In the genomic region with DNA sequence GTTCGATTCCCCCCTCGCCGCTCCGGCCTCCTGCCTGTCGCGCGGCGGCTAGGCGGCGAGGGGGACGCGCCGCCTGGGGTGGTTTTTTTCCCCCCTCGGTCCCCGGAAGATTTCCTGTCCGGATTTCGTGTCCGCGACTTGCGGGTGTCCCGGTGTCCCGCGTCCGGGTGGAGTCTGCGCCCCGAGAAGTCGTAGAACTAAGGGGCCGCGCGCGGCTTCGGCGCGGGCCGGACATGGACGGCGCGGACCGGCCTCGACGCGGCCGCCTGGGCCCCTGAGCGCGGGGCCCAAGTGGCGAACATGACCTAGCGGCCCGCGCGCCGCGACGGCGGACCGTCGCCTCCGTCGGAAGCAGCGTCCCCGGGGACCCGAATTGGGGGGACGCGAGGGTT, we compare ENCODE assay signal across 8 mouse cellular contexts. TPM values are rescaled to one million over a fixed set of nuclear protein-coding genes. Genes with fewer than 3 reads are reported as not detected.
DNase-seq lines count a peak whose midpoint lies in the region; ATAC-seq and TF ChIP-seq lines count a peak whose summit lies in the region.

No protein-coding gene starts in this region.

- H3K4me3 ChIP-seq in kidney, adult 2 months (ENCODE audit: insufficient read depth, low read depth, low read length): peak overlapping the region; percentile 86
- H3K4me3 ChIP-seq in bone marrow macrophage, adult 2 months (ENCODE audit: insufficient read depth, low read length): peak overlapping the region; percentile 99
- peak overlapping the region; percentile 87 for H3K4me3 ChIP-seq in hindbrain, embryonic 14.5 days (replicated peaks; ENCODE audit: low read length)
- H3K4me3 ChIP-seq in midbrain, embryonic 13.5 days (replicated peaks): peak overlapping the region; percentile 91

- TF ChIP-seq CTCF in kidney, adult 2 months (conservative IDR thresholded peaks at IDR 0.05; ENCODE audit: insufficient read depth, insufficient read length, low read depth, low read length): no peak
- no peak for TF ChIP-seq CTCF in bone marrow macrophage, adult 2 months (IDR thresholded peaks at IDR 0.05; ENCODE audit: low read depth, low read length)

- H3K27ac ChIP-seq in kidney, adult 2 months (ENCODE audit: insufficient read depth, low read depth, low read length): peak overlapping the region; percentile 75
- H3K27ac ChIP-seq in bone marrow macrophage, adult 2 months (ENCODE audit: insufficient read depth, low read depth, low read length): peak overlapping the region; percentile 54
- peak overlapping the region; percentile 82 for H3K27ac ChIP-seq in hindbrain, embryonic 14.5 days
- H3K27ac ChIP-seq in midbrain, embryonic 13.5 days: peak overlapping the region; percentile 79

- peak overlapping the region; percentile 92 for H3K9ac ChIP-seq in hindbrain, embryonic 14.5 days
- peak overlapping the region; percentile 89 for H3K9ac ChIP-seq in midbrain, embryonic 13.5 days (replicated peaks)

- no peaks in the 10 kb centered on the region for H3K9me3 ChIP-seq in hindbrain, embryonic 14.5 days (ENCODE audit: control insufficient read depth, low read length)
- no peaks in the 10 kb centered on the region for H3K9me3 ChIP-seq in midbrain, embryonic 13.5 days

- DNase-seq in kidney, adult 2 months: no peak
- DNase-seq in kidney, adult 9 months: no peak
- DNase-seq in hindbrain, embryonic 14.5 days (ENCODE audit: low spot score): no peak
- no peak for DNase-seq in adipocyte (ENCODE audit: low spot score)
- DNase-seq in spleen, postnatal 36 days (ENCODE audit: low spot score in 2 of 2): no peak

- no peaks in the 10 kb centered on the region for H3K27me3 ChIP-seq in kidney, adult 2 months (replicated peaks; ENCODE audit: control insufficient read depth, insufficient read depth, low read length)
- no peaks in the 10 kb centered on the region for H3K27me3 ChIP-seq in hindbrain, embryonic 14.5 days (ENCODE audit: control insufficient read depth, insufficient read depth, low read length)
- H3K27me3 ChIP-seq in midbrain, embryonic 13.5 days: no peaks in the 10 kb centered on the region

- peaks cover 9% of the 10 kb centered on the region; the same call in 1 of the 2 replicates for H3K4me1 ChIP-seq in kidney, adult 2 months (ENCODE audit: control insufficient read depth, insufficient read depth, low read length)
- H3K4me1 ChIP-seq in bone marrow macrophage, adult 2 months (ENCODE audit: control insufficient read depth, insufficient read depth, low read length): peaks cover 19% of the 10 kb centered on the region
- H3K4me1 ChIP-seq in hindbrain, embryonic 14.5 days (replicated peaks; ENCODE audit: control insufficient read depth, insufficient read depth, low read length): peaks cover 30% of the 10 kb centered on the region
- H3K4me1 ChIP-seq in midbrain, embryonic 13.5 days (replicated peaks): peaks cover 44% of the 10 kb centered on the region

- ATAC-seq in hindbrain, embryonic 14.5 days (ENCODE audit: low FRiP score): no peak
- no peak for ATAC-seq in midbrain, embryonic 13.5 days
- ATAC-seq in megakaryocyte progenitor cell, adult 5-6 weeks (replicated peaks; ENCODE audit: poor library complexity): no peak

- TF ChIP-seq POLR2A in kidney, adult 2 months (IDR thresholded peaks at IDR 0.05; ENCODE audit: low read depth, low read length): no peak
- no peak for TF ChIP-seq POLR2A in bone marrow macrophage, adult 2 months (IDR thresholded peaks at IDR 0.05; ENCODE audit: borderline replicate concordance, low read depth, low read length)

- H3K4me2 ChIP-seq in hindbrain, embryonic 14.5 days (replicated peaks): peak overlapping the region; percentile 84
- H3K4me2 ChIP-seq in midbrain, embryonic 13.5 days (replicated peaks): peak overlapping the region; percentile 73

- WGBS in kidney, adult 2 months: under 1% methylated on average over 63 of the region's 63 CpGs
- under 1% methylated on average over 52 of the region's 63 CpGs for WGBS in hindbrain, embryonic 14.5 days
- WGBS in midbrain, embryonic 13.5 days: under 1% methylated on average over 63 of the region's 63 CpGs

- H3K36me3 ChIP-seq in kidney, adult 2 months (ENCODE audit: control insufficient read depth, insufficient read depth, low read length): no peaks in the 10 kb centered on the region
- H3K36me3 ChIP-seq in hindbrain, embryonic 14.5 days (replicated peaks; ENCODE audit: control insufficient read depth, insufficient read depth): peaks cover 17% of the 10 kb centered on the region
- peaks cover 23% of the 10 kb centered on the region for H3K36me3 ChIP-seq in midbrain, embryonic 13.5 days

RNA-seq across cellular contexts. Expression of a gene that starts 0.3 kb away (rescaled TPM):
- polyA plus RNA-seq in kidney, adult 2 months (2012; rRNA removed): 114 and 117 TPM in 2 replicates
- 104 TPM in 2 replicates for polyA plus RNA-seq in bone marrow macrophage, adult 2 months (2012; ENCODE audit: insufficient read depth, insufficient read length, missing spikeins)
- polyA plus RNA-seq in hindbrain, embryonic 14.5 days (2014; fragmentation: Nextera tagmentation; extraction: Ambion mirVana): 20.2 and 24.6 TPM in 2 replicates
- polyA plus RNA-seq in midbrain, embryonic 13.5 days (2015; fragmentation: Nextera tagmentation; extraction: Ambion mirVana): 17.7 and 20.7 TPM in 2 replicates
- total RNA-seq in megakaryocyte progenitor cell, adult 5-6 weeks (2015): 71.7 and 81.1 TPM in 2 replicates
- total RNA-seq in megakaryocyte progenitor cell, adult 5-6 weeks (2017): 159 and 172 TPM in 2 replicates

RNA-seq across cellular contexts. Expression of a gene that starts 10.6 kb away (rescaled TPM):
- polyA plus RNA-seq in kidney, adult 2 months (2012; rRNA removed): 27.7 and 30.8 TPM in 2 replicates
- 54.5 and 55.8 TPM in 2 replicates for polyA plus RNA-seq in bone marrow macrophage, adult 2 months (2012; ENCODE audit: insufficient read depth, insufficient read length, missing spikeins)
- 12.3 and 12.6 TPM in 2 replicates for polyA plus RNA-seq in hindbrain, embryonic 14.5 days (2014; fragmentation: Nextera tagmentation; extraction: Ambion mirVana)
- polyA plus RNA-seq in midbrain, embryonic 13.5 days (2015; fragmentation: Nextera tagmentation; extraction: Ambion mirVana): 13.4 and 15.3 TPM in 2 replicates
- 16.9 and 19.5 TPM in 2 replicates for total RNA-seq in megakaryocyte progenitor cell, adult 5-6 weeks (2015)
- total RNA-seq in megakaryocyte progenitor cell, adult 5-6 weeks (2017): 19.1 and 24.0 TPM in 2 replicates

RNA-seq across cellular contexts. Expression of a gene that starts 22.5 kb away (rescaled TPM):
- polyA plus RNA-seq in kidney, adult 2 months (2012; rRNA removed): 1,948 and 2,036 TPM in 2 replicates
- 198 TPM in 2 replicates for polyA plus RNA-seq in bone marrow macrophage, adult 2 months (2012; ENCODE audit: insufficient read depth, insufficient read length, missing spikeins)
- polyA plus RNA-seq in hindbrain, embryonic 14.5 days (2014; fragmentation: Nextera tagmentation; extraction: Ambion mirVana): 469 and 505 TPM in 2 replicates
- 391 and 394 TPM in 2 replicates for polyA plus RNA-seq in midbrain, embryonic 13.5 days (2015; fragmentation: Nextera tagmentation; extraction: Ambion mirVana)
- total RNA-seq in megakaryocyte progenitor cell, adult 5-6 weeks (2015): 187 and 199 TPM in 2 replicates
- total RNA-seq in megakaryocyte progenitor cell, adult 5-6 weeks (2017): 37.6 and 39.3 TPM in 2 replicates

RNA-seq across cellular contexts. Expression of a gene that starts 24.7 kb away (rescaled TPM):
- polyA plus RNA-seq in kidney, adult 2 months (2012; rRNA removed): 8.1 and 8.7 TPM in 2 replicates
- polyA plus RNA-seq in bone marrow macrophage, adult 2 months (2012; ENCODE audit: insufficient read depth, insufficient read length, missing spikeins): 2.0 and 2.9 TPM in 2 replicates
- 93.4 and 96.4 TPM in 2 replicates for polyA plus RNA-seq in hindbrain, embryonic 14.5 days (2014; fragmentation: Nextera tagmentation; extraction: Ambion mirVana)
- polyA plus RNA-seq in midbrain, embryonic 13.5 days (2015; fragmentation: Nextera tagmentation; extraction: Ambion mirVana): 40.6 and 45.3 TPM in 2 replicates
- 3.8 and 4.8 TPM in 2 replicates for total RNA-seq in megakaryocyte progenitor cell, adult 5-6 weeks (2015)
- total RNA-seq in megakaryocyte progenitor cell, adult 5-6 weeks (2017): 2.0 and 2.2 TPM in 2 replicates

RNA-seq across cellular contexts. Expression of a gene that starts 32.1 kb away (rescaled TPM):
- polyA plus RNA-seq in kidney, adult 2 months (2012; rRNA removed): 65.6 and 67.0 TPM in 2 replicates
- polyA plus RNA-seq in bone marrow macrophage, adult 2 months (2012; ENCODE audit: insufficient read depth, insufficient read length, missing spikeins): 32.9 and 40.5 TPM in 2 replicates
- polyA plus RNA-seq in hindbrain, embryonic 14.5 days (2014; fragmentation: Nextera tagmentation; extraction: Ambion mirVana): 44.1 and 54.4 TPM in 2 replicates
- polyA plus RNA-seq in midbrain, embryonic 13.5 days (2015; fragmentation: Nextera tagmentation; extraction: Ambion mirVana): 35.9 and 40.6 TPM in 2 replicates
- total RNA-seq in megakaryocyte progenitor cell, adult 5-6 weeks (2015): 21.4 and 22.2 TPM in 2 replicates
- total RNA-seq in megakaryocyte progenitor cell, adult 5-6 weeks (2017): 12.7 and 17.9 TPM in 2 replicates
